10 mouse cellular contexts compared by ENCODE assay signal in genomic region chr10:14734285-14734684, GRCm38 (mm10). TPM values are rescaled to one million over a fixed set of nuclear protein-coding genes. Genes with fewer than 3 reads are reported as not detected.
DNase-seq lines count a peak whose midpoint lies in the region.
"Had no signal": no experiment of that assay in that cellular context is flagged by ENCODE, and none has a peak within 500 bp of the region (broad histone marks: within the 10 kb centered on the region; RNA-seq: fewer than 3 reads in every experiment).

No protein-coding gene starts in this region.

- WGBS in heart, embryonic 10.5 days, result 8% methylated on average over 2 of the region's 2 CpGs

- no peak overlapping the region for H3K4me3 ChIP-seq in heart, embryonic 10.5 days

- DNase-seq in heart, adult 8-10 months (ENCODE audit: low spot score), result peak; percentile 19
- DNase-seq in heart, embryonic 10.5 days (ENCODE audit: low spot score), result no peak
- DNase-seq in urinary bladder, postnatal 14 days (ENCODE audit: low spot score), result peak; percentile 10
- DNase-seq in urinary bladder, adult 18-20 months (ENCODE audit: low spot score in 2 of 2), result no peak
- DNase-seq in embryo, embryonic 11 days, result peak; percentile 74
- DNase-seq in left cerebral cortex, adult 18-20 months (ENCODE audit: low spot score in 2 of 2), result peak; percentile 21 to 61
- peak; percentile 37 for DNase-seq in right cerebral cortex, postnatal 10 days (ENCODE audit: low spot score in 2 of 2)
- DNase-seq in natural killer cell, adult 2 months (ENCODE audit: low spot score in 2 of 2), result no peak

- no peaks in the 10 kb centered on the region for H3K4me1 ChIP-seq in heart, embryonic 10.5 days

- no peaks in the 10 kb centered on the region for H3K27me3 ChIP-seq in heart, embryonic 10.5 days (ENCODE audit: insufficient read depth, poor library complexity, severe bottlenecking)

- no peak overlapping the region for H3K27ac ChIP-seq in heart, embryonic 10.5 days

- no peaks in the 10 kb centered on the region for H3K9me3 ChIP-seq in heart, embryonic 10.5 days

- H3K36me3 ChIP-seq in heart, embryonic 10.5 days, result no peaks in the 10 kb centered on the region

RNA-seq across cellular contexts. Expression of gene Gje1, which starts 16.3 kb away (rescaled TPM):
- not detected for total RNA-seq in heart, adult 8-10 months (2022)
- polyA plus RNA-seq in heart, embryonic 10.5 days (2016; fragmentation: Nextera tagmentation; extraction: Ambion mirVana), result not detected in 2 replicates
- total RNA-seq in left cerebral cortex, adult 18-20 months (2021), result not detected
- polyA plus RNA-seq: large intestine, adult 2 months; neural tube, embryonic 14.5 days had no signal

RNA-seq across cellular contexts. Expression of gene Nmbr, which starts 28.9 kb away (rescaled TPM):
- under 1 TPM in 1 of 4 experiments, not detected in 3; 0.53 TPM for total RNA-seq in heart, adult 8-10 months (2022)
- polyA plus RNA-seq in heart, embryonic 10.5 days (2016; fragmentation: Nextera tagmentation; extraction: Ambion mirVana), result 0.31 and 0.33 TPM in 2 replicates
- 1 to 10 TPM; 4.4 to 4.7 TPM for total RNA-seq in left cerebral cortex, adult 18-20 months (2021)
- polyA plus RNA-seq: large intestine, adult 2 months had no signal

RNA-seq across cellular contexts. Expression of gene Vta1, which starts 28.9 kb away (rescaled TPM):
- total RNA-seq in heart, adult 8-10 months (2022), result 10 to 100 TPM; 20.8 to 36.7 (median 29.6) TPM
- 99.6 and 105 TPM in 2 replicates for polyA plus RNA-seq in heart, embryonic 10.5 days (2016; fragmentation: Nextera tagmentation; extraction: Ambion mirVana)
- total RNA-seq in left cerebral cortex, adult 18-20 months (2021), result 10 to 100 TPM; 69.4 to 71.7 TPM

Comparison
In these comparisons a context has a peak if more than half of its experiments do, and no peak if none do; other contexts are left out.
1. DNase-seq: peak in heart, adult 8-10 months (single experiment), urinary bladder, postnatal 14 days (single experiment), embryo, embryonic 11 days (single experiment), left cerebral cortex, adult 18-20 months (2 of 2) and right cerebral cortex, postnatal 10 days (2 of 2); none in heart, embryonic 10.5 days (single experiment), urinary bladder, adult 18-20 months (0 of 2) and natural killer cell, adult 2 months (0 of 2).